Mouse (Mus musculus) myocyte (in vitro differentiated cells): ENCODE results near the gene Mtr.
A peak's percentile ranks its signal among the peaks of the same experiment; 100 is the strongest.

ENCODE experiments used
- MAX ChIP-seq: IDR thresholded peaks from one replicate; pipeline ENCODE4 v1.6.1; 2011; ENCODE audit warnings: low read depth, mild to moderate bottlenecking, control low read depth
- MYOG ChIP-seq, 3 experiments: IDR thresholded peaks; one replicate each; pipeline ENCODE4 v1.6.1; 2011; ENCODE audit warnings: control low read depth in 2 of 3, low read depth in 2 of 3, mild to moderate bottlenecking in 2 of 3; ENCODE audit not compliant: insufficient read length in 2 of 3, control insufficient read depth in 1 of 3, insufficient read depth in 1 of 3
- POLR2A ChIP-seq: IDR thresholded peaks from one replicate; pipeline ENCODE4 v1.6.1; 2011; ENCODE audit warnings: low read depth, mild to moderate bottlenecking, control low read depth, moderate library complexity; ENCODE audit not compliant: insufficient read length
- TCF12 ChIP-seq: IDR thresholded peaks from one replicate; pipeline ENCODE4 v1.6.1; 2011; ENCODE audit warnings: mild to moderate bottlenecking, control low read depth; ENCODE audit not compliant: poor library complexity, insufficient read depth, severe bottlenecking

GRCm38 (mm10) chr13:12255911-12256705 lies 1.8 kb downstream of the Mtr start:
- TF ChIP-seq POLR2A (no peak), MYOG (IDR thresholded peaks at IDR 0.05; ENCODE audit: control insufficient read depth in 1 of 3, insufficient read depth in 1 of 3, insufficient read length in 2 of 3, low read depth in 2 of 3) (peak in 1 of 3 experiments; percentile 12), MAX (no peak), TCF12 (no peak)
